Mouse (Mus musculus): Measurements from ENCODE around the gene Myrfl.

Myrfl gene

DNA sequence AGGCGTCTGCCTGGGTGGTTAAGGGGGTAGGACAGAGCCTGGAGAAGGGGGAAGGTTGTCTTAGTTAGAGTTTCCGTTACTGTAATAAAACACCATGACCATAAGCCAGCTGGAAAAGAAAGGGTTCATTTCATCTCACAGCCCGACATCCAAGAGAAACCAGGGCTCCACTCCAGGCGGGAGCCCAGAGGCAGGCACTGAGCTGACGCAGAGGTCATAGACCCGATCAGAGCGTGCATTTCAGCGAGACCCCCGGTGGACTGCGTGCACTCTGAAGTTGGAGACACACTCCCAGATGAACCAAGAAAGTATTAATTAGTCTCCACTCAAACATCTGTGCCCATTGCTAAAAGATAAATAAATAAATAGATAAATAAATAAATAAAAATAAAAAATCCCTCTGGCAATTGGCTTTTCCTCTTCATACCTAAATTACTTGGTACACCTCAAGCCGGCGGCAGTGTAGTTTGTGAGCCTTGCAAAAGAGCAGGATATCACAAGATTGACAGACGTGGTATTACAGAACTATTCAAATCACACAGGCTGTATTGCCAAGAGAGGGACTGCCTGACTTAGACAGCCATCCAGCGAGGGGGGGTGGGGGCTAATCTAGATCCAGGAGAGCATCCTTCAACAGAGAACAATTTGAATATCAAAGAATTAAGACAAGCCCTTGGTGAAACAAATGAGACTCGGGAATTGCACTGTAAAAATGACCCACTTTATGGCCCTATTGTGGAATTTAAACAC, 81.2 kb downstream of the Myrfl start:
- no peak for DNase-seq (ENCODE audit: low spot score)

DNA sequence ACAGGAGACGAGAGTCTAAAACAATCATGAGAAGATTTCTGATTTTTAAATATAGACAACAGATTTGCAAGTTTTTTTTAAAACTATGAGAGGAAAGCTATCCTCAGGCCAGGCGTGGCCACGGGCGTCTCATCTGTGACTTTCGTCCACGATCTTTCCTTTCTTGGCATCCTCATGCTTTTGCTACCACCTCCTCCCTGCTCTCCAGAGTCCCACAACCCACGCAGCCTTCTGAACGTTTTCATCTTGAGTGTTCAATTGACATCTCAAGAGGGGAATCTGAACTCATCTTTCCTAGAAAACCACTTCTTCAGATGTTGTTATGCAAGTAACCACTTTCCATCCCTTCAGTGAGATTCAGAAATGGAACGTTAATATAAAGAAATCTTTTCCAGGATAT, 83.6 kb downstream of the Myrfl start:
- DNase-seq (ENCODE audit: low spot score), result no peak

DNA sequence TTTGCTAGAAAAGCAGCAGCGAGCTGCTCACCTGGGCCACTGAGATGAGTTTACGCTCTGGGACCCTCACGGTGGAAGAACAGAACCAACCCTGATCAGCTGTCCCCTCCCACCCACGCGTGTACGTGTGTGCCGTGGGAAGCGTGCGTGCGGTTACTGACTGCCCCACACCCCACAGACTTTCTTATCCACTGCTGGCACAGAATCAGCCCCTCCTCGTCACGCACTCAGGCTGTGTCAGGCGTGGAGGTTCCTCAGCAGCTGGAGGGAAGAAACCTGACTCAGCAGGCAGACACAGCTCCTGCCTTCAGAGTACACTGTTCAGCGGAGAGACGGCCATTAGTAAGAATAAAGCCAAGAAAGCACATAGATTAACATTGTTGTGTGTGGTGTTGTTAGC, 86.0 kb downstream of the Myrfl start:
- DNase-seq (ENCODE audit: low spot score), result no peak

DNA sequence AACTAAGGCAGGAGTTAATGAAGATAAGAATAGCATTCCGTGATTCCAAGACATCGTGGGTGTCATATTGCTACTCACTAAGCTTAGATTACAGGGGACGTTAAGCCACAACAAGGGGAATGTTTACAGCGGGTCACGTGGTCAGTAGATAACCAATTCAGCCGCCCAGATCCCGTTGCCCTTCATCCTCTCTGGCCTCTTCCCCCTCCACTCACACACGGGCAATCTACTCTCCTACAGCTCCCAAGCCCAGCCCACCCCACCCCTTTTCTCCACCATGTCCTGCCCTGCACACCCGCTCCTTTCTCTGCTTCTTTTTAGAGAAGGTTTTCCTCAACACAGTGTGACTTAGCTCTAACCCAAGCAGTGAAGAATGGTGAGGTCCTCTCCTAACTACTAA, 87.3 kb downstream of the Myrfl start:
- DNase-seq (ENCODE audit: low spot score), result no peak

DNA sequence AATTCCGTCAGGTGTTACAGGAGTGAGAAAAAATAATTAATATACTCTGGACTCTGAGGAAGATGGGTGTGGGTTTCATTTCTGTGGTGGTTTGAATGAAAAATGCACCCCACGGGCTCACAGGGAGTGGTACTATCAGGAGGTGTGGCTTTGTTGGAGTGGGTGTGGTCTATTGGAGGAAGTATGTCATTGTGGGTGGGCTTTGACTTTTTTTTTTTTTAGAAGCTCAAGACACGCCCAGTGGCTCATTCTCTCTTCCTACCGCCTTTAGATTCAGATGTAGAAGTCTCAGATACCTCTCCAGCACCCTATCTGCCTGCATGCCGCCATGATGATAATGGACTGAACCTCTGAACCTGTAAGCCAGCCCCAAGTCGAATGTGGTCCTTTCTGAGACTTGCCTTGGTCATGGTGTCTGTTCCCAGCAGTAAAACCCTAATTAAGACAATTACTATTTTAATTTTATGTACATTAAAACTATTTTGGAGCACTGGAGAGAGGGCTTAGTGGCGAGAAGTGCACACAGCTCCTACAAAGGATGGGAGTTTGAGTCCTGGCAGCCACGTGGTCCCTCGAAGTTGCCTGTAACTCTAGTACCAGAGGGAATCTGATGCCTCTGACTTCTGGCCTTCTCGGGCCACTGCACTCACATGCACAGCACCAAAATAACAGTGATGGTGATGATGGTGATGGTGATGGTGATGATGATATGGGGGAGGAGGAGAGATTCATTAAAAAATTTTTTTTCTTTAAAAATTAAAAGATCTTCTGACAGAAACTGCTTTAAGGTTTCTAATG, 88.0 kb downstream of the Myrfl start:
- no peak for DNase-seq (ENCODE audit: low spot score)

DNA sequence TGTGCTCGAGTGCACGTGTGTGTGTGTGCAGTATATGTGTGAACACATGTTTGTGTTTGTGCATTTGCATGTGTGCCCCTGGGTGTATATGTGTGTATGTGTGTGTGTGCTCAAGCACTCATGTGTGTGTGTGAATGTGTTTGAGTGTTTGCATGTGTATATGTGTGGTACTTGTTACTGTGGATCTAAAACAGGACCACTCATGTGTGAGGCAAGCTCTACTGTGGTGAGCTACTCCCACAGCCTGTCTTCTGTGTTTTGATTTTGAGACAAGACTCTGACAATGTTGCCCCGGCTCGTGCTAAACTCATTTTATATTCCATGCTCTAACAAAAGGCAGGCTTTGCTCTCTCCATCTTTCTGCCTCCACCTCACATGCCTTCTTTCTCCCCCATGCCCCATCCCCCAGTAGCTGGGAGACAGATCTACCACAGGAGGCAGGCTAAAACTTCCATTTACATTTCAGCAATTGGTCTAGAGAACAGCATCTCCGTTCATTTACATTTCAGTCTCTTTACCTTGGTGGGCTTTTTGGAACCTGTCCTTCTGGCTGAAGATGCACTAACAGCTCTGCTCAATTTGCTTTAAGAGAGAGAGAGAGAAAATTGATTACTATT, 94.4 kb downstream of the Myrfl start:
- no peak for DNase-seq (ENCODE audit: low spot score)

DNA sequence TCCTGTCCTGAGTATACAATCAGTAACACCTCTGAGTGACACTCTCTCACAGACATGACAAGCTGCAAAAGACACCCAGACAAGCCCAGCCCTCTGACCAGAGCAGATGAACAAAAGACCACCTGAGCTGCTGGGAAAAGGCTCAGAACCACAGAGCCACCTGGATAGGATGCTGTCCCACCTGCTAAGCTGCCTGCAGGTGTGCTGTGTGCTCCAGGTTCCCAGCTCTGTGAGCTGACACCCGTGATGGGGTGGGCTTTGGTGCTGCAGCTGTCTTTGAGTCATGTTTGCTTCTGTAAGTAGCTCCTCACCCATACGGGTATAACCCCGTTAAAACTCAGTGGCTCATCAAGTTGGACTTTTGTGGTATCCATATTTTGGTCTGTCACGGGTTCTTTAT, 95.4 kb downstream of the Myrfl start:
- DNase-seq (ENCODE audit: low spot score), result no peak

DNA sequence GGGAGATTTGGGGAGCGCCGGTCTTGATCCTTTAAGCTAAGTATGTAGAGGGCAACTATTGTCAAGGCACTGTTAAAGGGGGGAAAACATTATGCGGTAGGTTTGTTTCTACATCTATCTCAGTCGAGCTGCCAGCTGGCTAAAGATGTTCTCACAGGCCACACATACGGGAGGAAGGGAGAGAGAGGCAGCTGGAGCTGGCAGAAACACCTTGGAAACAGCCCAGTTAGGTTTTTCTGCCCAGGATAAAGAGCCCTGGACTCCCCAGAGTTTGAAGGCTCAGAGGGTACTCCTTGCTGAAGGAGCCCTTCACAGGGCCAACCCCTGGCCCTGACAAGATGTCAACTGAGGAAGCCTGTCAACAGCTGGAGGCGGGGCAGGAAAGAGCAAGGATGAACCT, 100.7 kb downstream of the Myrfl start:
- DNase-seq (ENCODE audit: low spot score), result no peak

DNA sequence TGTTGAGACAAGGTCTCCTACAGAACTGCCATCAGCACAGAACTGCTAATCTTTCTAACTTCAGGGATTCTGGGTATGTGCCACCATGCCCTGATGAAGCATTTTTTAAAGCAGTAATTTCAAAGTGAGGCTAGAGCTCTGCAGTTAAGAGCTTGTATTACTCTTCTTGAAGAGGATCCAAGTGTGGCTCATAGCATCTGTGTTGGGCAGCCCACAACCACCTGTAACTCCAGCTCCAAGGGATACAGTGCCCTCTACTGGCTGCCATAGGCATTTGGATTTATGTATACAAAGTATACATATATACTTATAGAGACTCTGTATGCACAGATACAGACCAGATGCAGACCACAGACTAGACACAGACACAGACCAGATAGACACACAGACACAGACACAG, 107.6 kb downstream of the Myrfl start:
- no peak for DNase-seq (ENCODE audit: low spot score)

DNA sequence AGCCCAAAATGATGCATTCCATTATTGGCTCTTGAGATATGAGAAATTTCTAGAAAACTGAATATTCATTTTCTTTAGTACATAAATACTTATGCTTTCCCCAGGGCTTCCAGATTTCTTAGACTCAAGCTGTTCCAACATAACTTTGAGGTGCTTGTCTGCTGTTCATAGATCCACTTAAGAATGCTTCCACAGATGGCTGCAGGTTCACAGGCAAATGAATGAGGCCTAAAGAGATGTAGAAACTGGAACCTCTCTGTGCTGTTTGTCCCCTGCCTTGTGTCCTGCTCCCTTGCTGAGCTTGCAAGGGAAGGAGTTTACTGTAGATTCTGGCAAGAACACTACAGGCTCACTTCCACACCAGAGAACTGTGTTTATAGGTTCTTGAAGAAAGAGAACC, 108.3 kb downstream of the Myrfl start:
- DNase-seq (ENCODE audit: low spot score), result no peak

DNA sequence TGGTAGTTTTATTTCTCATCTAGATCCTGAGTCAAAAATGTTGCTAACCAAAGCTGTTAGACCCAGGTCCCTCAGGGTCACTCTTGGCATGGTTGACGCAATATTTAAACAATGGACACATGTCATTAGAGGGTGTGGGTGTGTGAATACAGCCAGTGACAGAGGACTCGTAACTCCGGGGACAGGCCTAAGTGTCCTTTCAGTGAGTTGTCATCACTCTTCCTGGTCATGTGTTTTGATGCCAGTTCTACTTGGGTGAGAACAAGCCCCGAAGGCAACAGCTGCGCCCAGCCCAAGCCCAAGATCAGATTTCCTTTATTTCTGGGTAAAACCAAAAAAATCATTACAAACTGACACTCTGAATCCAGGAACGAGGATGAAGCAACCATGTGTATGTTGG, 112.6 kb downstream of the Myrfl start:
- no peak for DNase-seq (ENCODE audit: low spot score)

DNA sequence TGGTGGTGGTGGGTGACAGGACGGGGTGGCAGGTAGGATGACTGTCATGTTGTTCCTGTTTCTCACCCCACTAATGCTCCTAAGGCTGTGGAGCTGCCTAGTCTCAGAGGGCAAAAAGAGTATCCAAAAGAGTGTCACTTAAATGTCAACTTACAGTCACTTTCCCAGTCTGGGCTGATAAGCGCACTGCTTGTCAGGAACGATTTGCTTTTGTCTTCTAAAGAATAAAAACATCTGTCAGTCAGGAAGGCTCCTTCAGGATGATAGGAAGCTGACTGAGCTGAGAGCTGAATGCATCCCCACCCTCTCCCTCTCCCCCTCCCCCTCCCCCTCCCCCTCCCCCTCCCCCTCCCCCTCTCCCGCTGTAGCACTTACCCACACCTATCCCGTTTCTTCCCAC, 113.7 kb downstream of the Myrfl start:
- DNase-seq (ENCODE audit: low spot score), result no peak

DNA sequence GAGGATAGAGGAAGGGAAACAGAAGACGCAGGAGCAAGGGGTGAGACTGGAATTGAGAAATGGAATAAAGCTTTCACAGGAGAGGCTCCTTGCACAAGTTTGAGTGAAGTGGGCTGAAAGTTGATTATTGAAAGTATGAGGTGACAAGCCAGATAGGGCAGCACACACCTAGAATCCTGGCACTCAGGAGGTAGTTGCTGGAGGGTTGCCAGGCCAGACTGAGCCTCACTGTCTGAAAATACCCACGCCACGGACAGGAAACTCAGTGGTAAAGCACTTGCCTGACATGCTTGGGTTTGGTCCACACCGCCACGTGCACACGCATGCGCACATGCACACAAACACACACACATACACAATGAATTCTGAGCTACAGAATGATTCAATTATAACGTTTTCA, 118.8 kb downstream of the Myrfl start:
- DNase-seq (ENCODE audit: low spot score), result no peak

DNA sequence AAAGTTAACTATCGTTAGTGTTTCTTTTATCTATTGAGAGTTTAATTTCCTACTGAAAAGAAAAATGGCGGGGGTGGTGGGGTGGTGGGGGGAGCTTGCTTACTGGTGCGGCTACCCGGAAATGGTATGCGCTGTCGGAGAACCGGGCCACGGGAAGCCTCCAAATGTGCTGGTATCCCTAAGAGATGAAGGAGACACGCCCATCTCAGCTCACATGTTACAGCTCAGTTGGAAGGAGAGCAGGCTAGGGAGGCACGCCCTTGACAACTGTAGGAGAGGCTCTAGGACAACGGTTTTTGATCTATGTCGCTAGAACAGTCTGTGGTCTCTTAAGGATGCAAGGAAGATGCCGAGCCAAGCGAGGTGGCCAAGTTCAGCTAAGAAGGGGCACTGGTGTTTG, 119.9 kb downstream of the Myrfl start:
- DNase-seq (ENCODE audit: low spot score), result no peak

DNA sequence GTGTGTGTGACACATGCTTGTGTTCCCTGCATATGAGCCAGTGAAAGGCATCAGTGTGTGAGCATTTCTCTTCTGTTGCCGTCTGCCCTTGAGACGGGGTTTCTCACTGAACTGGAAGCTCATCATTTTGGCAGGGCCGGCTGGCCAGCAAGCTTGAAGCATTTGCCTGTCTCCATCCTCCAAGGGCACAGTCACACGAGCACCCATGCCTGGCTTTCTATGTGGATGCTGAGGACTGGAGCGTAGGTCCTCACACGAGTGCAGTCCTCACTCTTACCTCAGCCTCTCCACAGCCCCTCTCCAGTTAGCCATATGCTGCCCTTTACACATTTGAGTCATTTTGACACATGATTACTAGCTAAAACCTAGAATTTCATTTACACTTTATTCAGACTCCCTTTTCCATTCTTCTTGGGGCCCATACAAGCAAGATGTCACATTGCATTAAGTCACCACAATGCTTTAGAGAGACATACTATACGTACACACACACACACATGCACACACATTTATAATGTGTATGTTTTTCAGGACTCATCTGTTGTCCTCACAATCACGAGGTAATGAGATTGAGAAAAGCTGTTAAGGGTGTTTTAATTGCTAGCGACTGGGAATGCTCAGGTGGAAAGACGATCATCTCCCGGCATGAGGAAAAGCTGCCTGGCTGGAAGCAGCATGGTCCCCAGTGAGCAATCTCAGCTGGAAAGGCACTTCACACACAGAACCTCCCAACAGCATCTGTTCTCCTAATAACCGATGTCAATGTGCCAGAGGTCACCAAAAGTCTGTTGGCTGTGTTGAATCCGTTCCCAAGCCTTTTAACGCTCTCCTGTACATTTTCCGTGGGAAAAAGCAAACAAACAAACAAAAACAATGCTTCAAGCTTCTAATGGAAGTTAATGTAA, 122.6 kb downstream of the Myrfl start:
- DNase-seq (ENCODE audit: low spot score), result no peak

DNA sequence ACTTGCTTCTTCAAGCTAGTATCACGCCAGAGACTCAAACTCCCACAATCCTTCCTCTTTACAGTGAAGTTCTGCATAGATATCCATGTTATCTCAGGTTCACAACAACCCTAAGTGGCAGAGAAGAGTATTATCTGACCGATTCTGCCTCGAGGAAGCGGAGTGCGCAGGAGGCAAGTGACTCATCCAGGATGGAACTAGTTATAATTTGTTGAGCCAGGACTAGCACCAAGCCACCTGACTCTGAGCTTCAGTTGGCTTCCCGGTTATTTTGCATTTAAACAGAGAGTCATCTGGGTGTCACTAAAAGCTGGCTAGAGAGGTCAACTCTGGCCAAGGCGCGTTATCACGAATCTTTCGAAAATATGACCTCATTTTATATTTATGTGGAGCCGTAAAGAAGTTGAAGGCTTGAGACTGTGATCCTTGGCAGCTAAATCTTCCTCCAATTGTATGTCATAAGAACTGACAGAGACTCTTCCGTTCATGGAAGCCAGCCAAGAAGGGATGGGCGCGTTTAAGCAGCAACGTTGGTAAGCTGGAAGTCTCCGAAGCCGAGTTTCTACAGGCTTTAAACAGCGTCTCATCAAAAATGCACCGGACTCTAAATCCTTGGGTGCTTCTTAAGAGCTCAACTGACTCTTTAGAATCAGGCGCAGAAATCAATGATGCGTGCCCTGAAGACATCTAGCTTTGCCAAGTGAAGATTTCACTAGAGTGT, 125.3 kb downstream of the Myrfl start:
- DNase-seq (ENCODE audit: low spot score), result no peak

DNA sequence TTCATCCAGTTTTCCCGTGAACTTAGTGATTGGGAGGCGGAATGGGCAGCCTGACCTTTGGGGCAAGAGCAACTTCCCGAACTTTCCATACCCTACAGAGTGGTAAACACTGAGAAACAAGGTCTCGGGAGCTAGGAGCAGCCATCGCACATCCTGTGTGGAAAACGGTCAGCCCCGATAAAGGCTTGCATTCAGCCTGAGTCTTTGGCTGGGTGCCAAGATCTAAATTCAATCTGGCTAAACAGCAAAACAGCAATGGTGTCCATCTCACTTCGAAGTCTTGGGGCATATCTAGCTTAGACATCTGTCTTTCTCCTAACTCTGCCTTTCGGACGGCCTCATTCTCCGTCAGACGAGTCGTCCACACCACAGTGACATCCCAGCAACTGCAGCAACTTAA, 128.1 kb downstream of the Myrfl start:
- no peak for DNase-seq (ENCODE audit: low spot score)

DNA sequence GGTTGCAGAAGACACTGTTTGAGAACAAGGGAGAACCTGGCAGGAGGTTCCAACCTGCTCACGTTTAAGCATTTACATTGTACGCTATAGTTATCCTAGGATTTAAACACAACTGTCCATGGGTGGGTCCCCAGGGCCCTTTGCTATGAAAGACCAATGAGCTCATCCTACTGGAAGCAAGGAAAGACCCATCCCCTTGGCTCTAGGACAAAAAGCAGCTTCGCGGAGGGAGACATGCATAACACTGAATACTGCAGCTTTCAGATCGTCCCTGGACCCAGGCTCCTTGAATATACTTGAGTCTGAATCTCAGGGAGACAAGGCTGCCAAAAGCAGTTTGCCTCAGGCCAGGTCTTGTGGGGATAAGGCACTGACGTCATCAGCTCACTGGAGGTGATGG, 130.2 kb downstream of the Myrfl start:
- no peak for DNase-seq (ENCODE audit: low spot score)

DNA sequence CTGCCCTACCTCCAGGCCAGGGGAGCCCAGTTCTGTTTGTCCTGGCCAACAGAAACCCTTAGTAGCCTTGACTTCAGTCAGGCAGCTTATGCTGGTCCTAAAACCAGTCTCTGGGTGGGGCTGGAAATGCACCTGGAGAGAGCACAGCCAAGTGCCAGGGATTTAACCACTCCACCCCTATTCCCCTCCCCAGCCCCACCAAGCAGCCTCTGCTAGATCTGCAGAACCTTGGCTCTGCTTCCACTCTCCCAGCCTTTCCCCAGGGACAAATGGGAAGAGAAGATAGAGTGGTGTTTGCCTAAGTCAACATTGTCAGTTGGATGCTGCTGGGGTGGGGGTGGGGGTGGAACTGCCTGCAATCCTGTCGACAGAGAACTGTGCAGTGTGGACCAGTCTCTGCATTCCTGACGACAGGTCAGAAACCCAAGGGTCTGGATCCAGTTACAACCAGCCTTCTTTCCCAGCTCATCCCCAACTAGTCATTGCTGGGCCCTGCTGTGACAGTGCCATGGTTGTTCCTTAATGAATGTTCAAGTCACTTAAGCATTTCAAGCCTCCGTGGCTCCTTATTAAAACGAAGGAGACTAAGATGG, 135.1 kb downstream of the Myrfl start:
- no peak for DNase-seq (ENCODE audit: low spot score)

DNA sequence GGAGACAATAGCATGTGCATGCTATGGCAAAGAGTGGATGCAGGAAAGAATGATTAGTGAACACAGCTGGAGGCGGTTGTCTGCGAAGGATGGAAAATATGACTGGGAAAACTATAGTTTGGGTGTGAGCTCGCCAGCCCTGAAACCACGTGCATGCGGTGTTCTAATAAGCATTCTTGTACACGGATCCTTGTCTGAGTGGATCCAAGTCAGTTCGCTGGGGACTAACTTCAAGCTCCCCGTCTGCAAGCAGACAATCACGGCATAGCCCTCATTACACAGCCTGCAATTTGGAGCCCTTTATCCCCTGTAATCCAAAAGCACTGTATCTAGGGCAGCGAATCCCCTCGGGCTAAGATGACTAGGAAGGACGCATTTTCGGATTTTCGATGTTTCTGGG, 136.2 kb downstream of the Myrfl start:
- DNase-seq (ENCODE audit: low spot score), result no peak

DNA sequence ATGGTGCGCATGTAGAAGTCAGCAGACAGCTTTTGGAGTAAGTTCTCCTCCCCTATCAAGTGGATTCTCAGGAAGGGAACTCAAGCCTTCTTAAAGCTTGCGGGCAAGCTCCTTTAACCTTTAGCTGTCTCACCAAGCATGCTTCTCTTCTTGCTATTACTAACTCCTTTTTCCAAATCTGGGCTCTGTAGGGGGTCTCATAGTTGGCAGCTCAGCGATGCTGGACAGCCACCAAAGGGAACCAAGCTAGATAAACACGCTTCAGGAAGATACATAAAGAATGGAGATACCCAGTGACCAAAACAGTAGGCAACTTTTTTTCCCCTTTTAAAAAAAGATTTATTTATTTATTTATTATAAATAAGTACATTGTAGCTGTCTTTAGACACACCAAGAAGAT, 136.9 kb downstream of the Myrfl start:
- no peak for DNase-seq (ENCODE audit: low spot score)

Measured in testis, postnatal 10 days (tissue).